ENCODE assay signal across 12 mouse cellular contexts in the genomic region with DNA sequence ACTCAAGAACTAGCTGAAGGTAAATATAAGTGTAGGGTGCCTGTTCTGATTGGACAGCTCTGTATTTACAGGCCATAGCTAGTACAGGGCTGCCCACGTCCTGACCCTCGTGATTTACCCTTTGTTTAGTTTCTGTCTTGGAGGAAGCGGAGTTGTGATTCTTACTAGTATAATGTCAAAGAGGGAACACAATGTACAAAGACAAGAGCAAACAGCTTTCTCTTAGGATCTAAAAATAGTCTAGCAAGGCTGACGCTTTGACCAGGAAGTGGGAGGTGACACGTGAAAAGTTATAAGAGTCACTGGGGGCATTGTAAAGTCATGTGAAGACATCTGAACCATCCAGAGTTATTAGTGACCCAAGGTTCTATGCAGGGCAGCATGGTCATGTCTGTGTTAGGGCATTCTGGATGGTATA. TPM values are rescaled to one million over a fixed set of nuclear protein-coding genes. Genes with fewer than 3 reads are reported as not detected.
DNase-seq lines count a peak whose midpoint lies in the region; ATAC-seq and TF ChIP-seq lines count a peak whose summit lies in the region.
"Had no signal": no experiment of that assay in that cellular context is flagged by ENCODE, and none has a peak within 500 bp of the region (broad histone marks: within the 10 kb centered on the region; RNA-seq: fewer than 3 reads in every experiment).

No protein-coding gene starts in this region.

- WGBS in lung, embryonic 14.5 days, result 24% methylated on average over 5 of the region's 5 CpGs
- WGBS in lung, adult 2 months, result 11% methylated on average over 5 of the region's 5 CpGs

- H3K27me3 ChIP-seq in lung, embryonic 14.5 days (ENCODE audit: insufficient read depth, low read length), result no peaks in the 10 kb centered on the region
- H3K27me3 ChIP-seq: limb, embryonic 15.5 days had no signal

- no peaks in the 10 kb centered on the region for H3K4me1 ChIP-seq in lung, embryonic 14.5 days (ENCODE audit: insufficient read depth)
- peaks cover 8% of the 10 kb centered on the region for H3K4me1 ChIP-seq in lung, adult 2 months (ENCODE audit: control insufficient read depth, insufficient read depth, low read length)
- H3K4me1 ChIP-seq: limb, embryonic 15.5 days had no signal

- H3K9ac ChIP-seq in lung, embryonic 14.5 days, result no peak overlapping the region
- H3K9ac ChIP-seq: limb, embryonic 15.5 days had no signal

- H3K36me3 ChIP-seq in lung, embryonic 14.5 days (ENCODE audit: insufficient read depth), result peaks cover 3% of the 10 kb centered on the region; the same call in 1 of the 2 replicates

- peaks cover 3% of the 10 kb centered on the region; the same call in 1 of the 2 replicates for H3K9me3 ChIP-seq in lung, embryonic 14.5 days (ENCODE audit: low read depth, low read length)
- H3K9me3 ChIP-seq: limb, embryonic 15.5 days had no signal

- peak; percentile 77 for ATAC-seq in lung, embryonic 14.5 days (ENCODE audit: insufficient read depth)

- H3K4me3 ChIP-seq in lung, embryonic 14.5 days (ENCODE audit: low read depth, low read length), result no peak overlapping the region
- H3K4me3 ChIP-seq in lung, adult 2 months (replicated peaks; ENCODE audit: extremely low read depth, low read depth, low read length), result no peak overlapping the region
- H3K4me3 ChIP-seq: limb, embryonic 15.5 days had no signal

- no peak overlapping the region for H3K27ac ChIP-seq in lung, embryonic 14.5 days (ENCODE audit: low read depth)
- H3K27ac ChIP-seq: limb, embryonic 15.5 days had no signal

- peak; percentile 11 for DNase-seq in lung, embryonic 14.5 days
- no peak for DNase-seq in lung, adult 2 months
- peak; percentile 62 to 69 for DNase-seq in heart, adult 18-20 months
- DNase-seq in heart, postnatal 4 days, result peak; percentile 15
- DNase-seq in skeletal muscle tissue, adult 2 months (ENCODE audit: low read depth, low spot score), result peak; percentile 17
- no peak for DNase-seq in cerebellum, adult 9-10 months
- DNase-seq in layer of hippocampus, postnatal 10 days (ENCODE audit: low spot score in 2 of 2), result no peak
- DNase-seq in cerebellum, adult 8-10 months, result no peak
- DNase-seq: adrenal gland, adult 2 months; cerebellum, adult 2 months; right cerebral cortex, postnatal 14 days had no signal

- H3K4me2 ChIP-seq in lung, embryonic 14.5 days, result no peak overlapping the region
- H3K4me2 ChIP-seq: limb, embryonic 15.5 days had no signal

- no peak for TF ChIP-seq POLR2A in lung, adult 2 months (IDR thresholded peaks at IDR 0.05; ENCODE audit: borderline replicate concordance, extremely low read depth, low read depth, low read length)

- no peak for TF ChIP-seq CTCF in lung, embryonic 14.5 days (IDR thresholded peaks at IDR 0.05; ENCODE audit: low read depth)
- no peak for TF ChIP-seq CTCF in lung, adult 2 months (IDR thresholded peaks at IDR 0.05; ENCODE audit: insufficient read depth, low read length)

RNA-seq across cellular contexts. Expression of a gene that starts 52.8 kb away (rescaled TPM):
- polyA plus RNA-seq in lung, embryonic 14.5 days (2014; fragmentation: Nextera tagmentation; extraction: Ambion mirVana), result 23.7 and 32.9 TPM in 2 replicates
- 121 and 173 TPM in 2 replicates for polyA plus RNA-seq in lung, adult 2 months (2012; rRNA removed)
- total RNA-seq in heart, adult 18-20 months (2021), result 100 to 1,000 TPM; 312 to 314 TPM
- total RNA-seq in heart, postnatal 4 days (2021), result 100 to 1,000 TPM; 423 to 424 TPM
- 1,000 to 10,000 TPM; 1,433 to 1,539 TPM for total RNA-seq in layer of hippocampus, postnatal 10 days (2021)

Comparison
In these comparisons a context has a peak if more than half of its experiments do, and no peak if none do; other contexts are left out.
1. DNase-seq: peak in lung, embryonic 14.5 days (single experiment), heart, adult 18-20 months (2 of 2), heart, postnatal 4 days (single experiment) and skeletal muscle tissue, adult 2 months (single experiment); none in lung, adult 2 months (single experiment), cerebellum, adult 9-10 months (single experiment), layer of hippocampus, postnatal 10 days (0 of 2) and cerebellum, adult 8-10 months (single experiment).